Mouse (Mus musculus) C2C12 (cell line): Measurements from ENCODE around the gene Plod3.

Experiments
- CTCF ChIP-seq: IDR thresholded peaks from one replicate; pipeline ENCODE4 v1.5.1; 2011; ENCODE audit not compliant: control insufficient read depth, insufficient read depth, insufficient read length
- MAX ChIP-seq: IDR thresholded peaks from one replicate; pipeline ENCODE4 v1.6.1; 2011; ENCODE audit warnings: mild to moderate bottlenecking, control low read depth
- MYOD1 ChIP-seq: IDR thresholded peaks from one replicate; pipeline ENCODE4 v1.6.1; 2011; ENCODE audit warnings: low read depth; ENCODE audit not compliant: control insufficient read depth, insufficient read length
- MYOG ChIP-seq: IDR thresholded peaks from one replicate; pipeline ENCODE4 v1.6.1; 2011; ENCODE audit not compliant: control insufficient read depth, insufficient read length; ENCODE audit errors: extremely low read depth

GRCm38 (mm10) chr5:137030416-137030810 is 43.6 kb downstream of the Plod3 start:
- TF ChIP-seq CTCF (no peak), MAX (no peak), MYOD1 (no peak), MYOG (no peak)
